Mouse (Mus musculus) fat pad, adult 2 months (tissue): ENCODE measurements around the gene Ebf4.
A peak's percentile ranks its signal among the peaks of the same experiment; 100 is the strongest.

Experiments
- DNase-seq: peaks from one replicate; pipeline ENCODE4 v3.0.0-alpha.2; 2011; ENCODE audit warnings: low read depth, low spot score; ENCODE audit errors: extremely low read depth

Gene Ebf4

GRCm38 (mm10) chr2:130374951-130375350, 80.0 kb downstream of the Ebf4 start:
- DNase-seq, result peak; percentile 61

DNA sequence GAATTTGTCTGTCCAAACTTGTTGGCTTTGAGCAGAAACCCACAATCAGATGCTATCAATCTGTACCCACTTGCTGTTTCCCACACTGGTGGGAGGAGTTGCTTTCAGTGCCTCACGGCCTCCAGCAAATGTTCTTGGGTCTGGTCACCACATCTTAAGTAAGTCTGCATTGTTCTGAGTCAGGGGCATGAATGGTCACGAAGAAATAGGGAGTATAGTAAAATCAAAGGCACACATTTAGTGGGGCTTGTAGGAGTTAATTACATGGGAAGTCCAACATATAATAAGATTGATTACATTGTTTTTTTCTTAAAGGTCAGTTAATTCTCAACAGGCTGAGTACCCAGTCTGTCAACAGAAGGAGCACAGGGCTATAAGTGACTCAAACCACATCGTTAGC, 88.2 kb downstream of the Ebf4 start:
- no peak for DNase-seq

GRCm38 (mm10) chr2:130383895-130384294, 88.9 kb downstream of the Ebf4 start:
- no peak for DNase-seq

- DNase-seq, result no peak
Observed at GRCm38 (mm10) chr2:130386212-130386611, 91.2 kb downstream of the Ebf4 start.

DNA sequence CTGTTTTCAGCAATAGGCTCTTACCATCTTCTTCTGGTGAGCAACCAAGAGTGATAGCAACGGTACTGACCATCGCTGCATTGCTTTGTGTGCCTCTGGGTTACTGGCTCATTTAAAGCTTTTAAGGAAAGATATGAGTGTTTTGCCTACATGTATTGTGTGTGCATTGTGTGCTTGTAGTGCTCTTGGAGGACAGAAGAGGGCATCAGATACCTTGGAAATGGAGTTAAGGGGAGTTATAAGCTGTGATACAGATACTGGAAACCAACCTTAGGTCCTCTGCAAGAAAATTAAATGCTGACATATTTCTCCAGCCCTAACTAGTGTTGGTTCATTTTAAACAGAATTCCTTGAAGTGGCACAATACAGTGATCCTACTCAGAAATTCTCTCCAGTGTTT, 93.8 kb downstream of the Ebf4 start:
- no peak for DNase-seq

- no peak for DNase-seq
Observed at GRCm38 (mm10) chr2:130390993-130391625, 96.1 kb downstream of the Ebf4 start.

DNA sequence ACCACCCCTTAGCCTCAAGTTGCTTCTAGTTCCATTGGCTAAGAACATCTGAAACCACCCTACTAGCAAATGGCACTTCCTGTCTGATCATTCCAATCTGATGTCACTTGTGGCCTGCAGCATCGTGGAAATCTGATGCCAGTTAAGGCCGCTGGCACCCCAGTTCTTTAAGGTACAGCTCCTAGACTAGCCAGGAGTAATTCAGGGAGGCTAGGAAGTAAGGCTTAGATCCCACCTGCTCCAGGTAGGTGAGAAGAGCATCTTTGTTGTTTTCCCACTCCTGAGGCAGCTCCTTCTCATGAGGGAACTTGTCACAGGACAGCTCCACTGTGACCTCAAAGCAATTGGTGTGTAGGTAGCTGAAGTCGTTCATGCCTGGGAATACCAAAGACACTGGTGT, 97.9 kb downstream of the Ebf4 start:
- no peak for DNase-seq

DNA sequence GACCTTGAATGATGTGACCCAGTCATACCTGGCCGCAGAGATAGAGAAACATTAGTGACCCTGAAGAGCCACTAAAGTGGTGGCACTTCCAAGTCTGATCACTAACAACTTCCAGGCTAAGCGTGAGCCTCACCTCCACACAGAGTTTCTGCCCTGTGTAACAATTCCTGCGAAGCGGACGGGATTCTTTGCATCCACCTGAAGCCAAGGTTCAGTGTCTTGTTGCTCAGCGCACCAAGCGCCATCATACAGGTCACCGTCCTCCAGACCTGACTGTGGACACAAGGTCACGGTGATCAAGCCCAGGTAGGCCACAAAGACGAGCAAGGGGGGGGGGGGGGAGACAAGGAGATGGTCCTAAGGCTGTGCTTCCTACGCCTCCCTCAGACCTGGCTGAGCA, 100.7 kb downstream of the Ebf4 start:
- no peak for DNase-seq

DNA sequence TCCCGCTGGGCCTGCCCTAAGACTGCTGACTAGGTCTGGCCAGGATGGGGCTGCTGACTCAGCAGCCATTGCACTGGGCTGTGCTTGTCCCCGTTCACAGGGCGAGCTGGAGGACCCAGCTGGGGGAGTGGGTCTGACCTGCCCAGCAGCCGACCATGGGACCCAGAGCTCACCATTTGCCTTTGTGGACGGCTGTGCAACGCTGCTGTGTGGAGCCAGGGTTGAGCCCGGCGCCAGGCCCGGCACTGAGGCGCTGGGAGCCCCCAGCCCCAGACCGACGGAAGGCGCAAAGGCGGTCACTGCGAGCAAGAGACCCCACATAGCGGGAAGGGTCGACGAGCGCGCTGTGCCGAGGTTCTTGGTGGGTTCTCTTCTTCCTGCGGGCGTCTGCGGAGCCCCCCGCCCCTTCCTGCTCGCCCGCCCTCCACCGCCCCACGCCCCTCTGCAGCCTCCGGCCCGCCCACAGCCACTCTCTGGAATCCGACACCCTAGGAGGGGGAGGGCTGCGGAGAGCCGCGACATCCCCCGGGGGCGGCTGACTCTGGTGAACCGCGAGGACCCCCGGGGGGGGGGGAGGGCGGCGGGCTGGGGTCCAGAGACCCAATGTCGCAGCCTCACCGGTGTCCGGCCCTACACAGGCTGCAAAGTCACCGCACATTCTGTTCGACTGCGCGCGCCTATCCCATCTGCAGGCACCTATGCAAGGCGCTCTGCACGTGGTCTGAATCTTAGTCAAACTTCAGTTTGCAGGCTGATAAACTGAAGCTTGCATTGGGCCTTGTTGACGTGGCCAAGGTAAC, 102.4 kb downstream of the Ebf4 start, which contains the start of gene Cpxm1:
Gene Cpxm1, minus strand, starts transcription at position 389 of the 800 bp plus-strand sequence.
- no peak for DNase-seq

- no peak for DNase-seq
Observed at GRCm38 (mm10) chr2:130398091-130398490, 103.1 kb downstream of the Ebf4 start.

GRCm38 (mm10) chr2:130400046-130400445, 105.1 kb downstream of the Ebf4 start:
- DNase-seq, result no peak

GRCm38 (mm10) chr2:130401891-130402290, 106.9 kb downstream of the Ebf4 start:
- no peak for DNase-seq

DNA sequence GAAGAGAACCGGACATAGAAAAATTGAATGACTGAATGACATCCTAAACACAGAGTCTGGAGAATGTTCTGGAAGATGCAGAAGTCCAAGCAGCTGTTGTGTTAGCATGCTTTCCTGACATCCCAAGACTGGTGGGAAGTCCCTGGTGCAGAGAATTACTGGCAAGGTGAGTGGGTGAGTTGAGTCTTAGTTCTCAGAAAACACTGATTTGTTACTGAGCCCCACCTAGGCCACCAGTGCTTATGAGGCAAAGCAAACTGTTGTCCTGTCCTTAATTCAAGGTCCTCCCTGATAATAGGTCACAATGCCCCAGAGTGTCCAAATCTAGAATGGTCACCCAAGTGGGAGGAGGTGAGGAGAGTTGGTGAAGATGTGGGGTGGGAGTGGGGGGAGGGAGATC, 110.0 kb downstream of the Ebf4 start, which contains the start of the genes Gm28372 and 1700020A23Rik:
Gene Gm28372, plus strand, starts transcription at position 301 of the 400 bp plus-strand sequence.
Gene 1700020A23Rik, plus strand, starts transcription at position 321 of the 400 bp plus-strand sequence.
- no peak for DNase-seq

- no peak for DNase-seq
Observed at GRCm38 (mm10) chr2:130406178-130406577, 111.2 kb downstream of the Ebf4 start, which contains the start of gene Tmem239. Gene Tmem239, plus strand, starts transcription at chr2:130406478.

DNA sequence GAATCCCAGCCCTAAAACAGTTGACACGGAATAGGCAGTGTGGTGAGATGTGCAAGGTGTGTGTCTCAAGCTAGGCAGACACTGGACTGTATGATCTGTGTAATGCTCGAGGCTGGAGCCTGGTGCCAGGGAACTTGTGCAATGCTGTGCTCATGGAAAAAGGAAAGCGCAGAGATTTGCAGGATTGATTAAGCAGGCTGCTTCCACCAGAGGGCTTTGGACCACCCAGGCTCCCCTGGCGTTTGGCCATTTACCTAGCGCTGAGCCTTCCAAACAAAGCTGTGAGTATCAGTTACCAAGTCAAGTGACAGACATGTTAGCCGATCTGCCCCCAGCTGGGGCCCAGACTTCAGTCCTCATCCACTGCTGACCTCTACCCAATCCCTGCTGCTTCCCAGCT, 113.2 kb downstream of the Ebf4 start:
- DNase-seq, result peak; percentile 40

DNA sequence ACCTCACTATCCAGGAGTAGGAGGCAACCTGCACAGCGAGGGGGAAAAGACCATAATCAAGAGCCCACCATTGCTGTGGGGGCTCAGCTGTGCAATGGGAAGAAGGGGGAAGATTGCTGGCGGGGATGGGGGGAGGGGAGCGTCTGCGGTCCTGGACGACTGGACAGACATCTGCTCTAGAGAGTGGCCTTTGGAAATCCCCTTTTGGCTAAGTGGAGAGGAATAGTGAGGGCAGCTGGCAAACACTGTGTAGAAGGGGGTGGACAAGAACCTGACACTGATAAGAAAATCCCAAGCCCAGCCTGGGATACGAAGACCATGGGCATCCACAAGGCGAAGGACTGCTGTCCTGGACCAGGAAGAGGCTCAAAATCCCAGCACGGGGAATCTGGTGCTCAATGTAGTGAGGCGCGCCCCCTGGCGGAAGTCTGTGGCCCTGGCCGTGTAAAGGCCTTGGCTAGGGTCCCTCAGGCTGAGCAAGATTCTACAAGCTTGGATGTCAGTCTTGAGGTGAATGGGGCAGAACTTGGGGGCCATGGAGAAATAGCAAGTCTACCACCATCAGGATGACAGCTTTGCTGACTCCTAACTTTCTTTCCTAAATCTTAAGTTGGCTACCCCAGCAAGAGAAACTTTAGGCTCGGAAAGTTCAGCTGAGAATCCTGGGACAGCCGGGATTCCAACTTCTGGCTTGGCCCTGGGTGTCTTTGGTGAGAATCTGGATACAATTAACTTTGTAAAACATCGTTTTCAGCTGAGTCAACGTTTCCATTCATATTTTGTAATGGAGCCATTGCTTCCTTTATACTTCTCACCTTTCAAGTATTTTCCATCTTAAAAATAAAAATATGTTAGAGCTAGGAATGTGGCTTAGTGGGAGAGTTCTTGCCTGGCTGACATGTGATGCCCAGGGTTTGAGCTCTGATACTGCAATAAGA, 116.9 kb downstream of the Ebf4 start:
- DNase-seq, result no peak

DNA sequence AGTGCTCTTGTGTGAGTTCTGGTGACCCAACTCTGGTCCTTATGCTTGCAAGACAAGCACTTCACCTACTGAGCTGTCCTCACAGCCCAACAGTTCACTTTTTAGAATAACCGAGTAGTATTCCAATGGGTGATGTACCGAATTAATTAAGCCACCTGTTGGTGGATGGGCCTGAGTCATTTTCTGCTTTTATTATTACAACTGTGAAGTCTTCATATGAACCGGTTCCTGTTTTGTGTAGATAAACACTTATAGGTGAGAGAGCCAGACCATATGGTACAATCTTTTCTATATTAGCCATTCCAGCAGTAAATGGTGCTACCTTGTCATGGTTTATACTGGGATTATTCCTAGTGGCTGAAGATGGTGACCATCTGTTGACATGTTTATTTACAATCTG, 117.8 kb downstream of the Ebf4 start:
- no peak for DNase-seq

- no peak for DNase-seq
Observed at GRCm38 (mm10) chr2:130414094-130414856, 119.3 kb downstream of the Ebf4 start.
